Mouse (Mus musculus) lung, embryonic 16.5 days (tissue): Measurements from ENCODE around the gene Cstf1. TPM values are rescaled to one million over a fixed set of nuclear protein-coding genes. Genes with fewer than 3 reads are reported as not detected.
A peak's percentile ranks its signal among the peaks of the same experiment; 100 is the strongest.

Experiments used
- ATAC-seq: fragments of 200-750 bp; cut with Nextera tagmentation; 2 replicates; pipeline ENCODE4 v1.8.0; 2017; ENCODE audit warnings: low read depth, mild to moderate bottlenecking, moderate library complexity
- H3K27ac ChIP-seq: fragments of 300-500 bp; sonication (generic); 2 replicates; pipeline ENCODE4 v1.5.1; 2014; ENCODE audit warnings: mild to moderate bottlenecking, control low read depth, low read length
- H3K27me3 ChIP-seq: fragments of 300-500 bp; sonication (generic); 2 replicates; pipeline ENCODE4 v1.6.1; 2014; ENCODE audit warnings: low read depth, low read length, mixed read lengths; ENCODE audit not compliant: control insufficient read depth, insufficient read depth
- H3K36me3 ChIP-seq: fragments of 300-500 bp; sonication (generic); 2 replicates; pipeline ENCODE4 v1.6.1; 2014; ENCODE audit warnings: low read length; ENCODE audit not compliant: control insufficient read depth, insufficient read depth
- H3K4me1 ChIP-seq: fragments of 300-500 bp; sonication (generic); replicated peaks from 2 replicates; pipeline ENCODE4 v1.6.1; 2014; ENCODE audit warnings: low read length, mixed read lengths; ENCODE audit not compliant: control insufficient read depth, insufficient read depth
- H3K4me2 ChIP-seq: fragments of 300-500 bp; sonication (generic); 2 replicates; pipeline ENCODE4 v1.6.1; 2014; ENCODE audit warnings: low read depth, low read length, control low read depth
- H3K4me3 ChIP-seq: fragments of 300-500 bp; sonication (generic); 2 replicates; pipeline ENCODE4 v1.5.1; 2014; ENCODE audit warnings: mild to moderate bottlenecking, low read length, control low read depth
- H3K9ac ChIP-seq: fragments of 300-500 bp; sonication (generic); 2 replicates; pipeline ENCODE4 v1.6.1; 2014; ENCODE audit warnings: low read length, control low read depth
- H3K9me3 ChIP-seq: fragments of 300-500 bp; sonication (generic); 2 replicates; pipeline ENCODE4 v1.6.1; 2016; ENCODE audit warnings: low read length; ENCODE audit not compliant: control insufficient read depth
- WGBS: fragments of 180-500 bp; shearing (Covaris S2); extraction: QIAGEN DNeasy Blood & Tissue Kit; methylation state at CpG from one replicate; pipeline ENCODE4 v1.1.7; 2014; 5-methylcytosine and 5-hydroxymethylcytosine counted together
- polyA plus RNA-seq: library from polyadenylated mRNA; unstranded; fragments of >200 nt; fragmentation: Nextera tagmentation; extraction: Ambion mirVana; gene quantifications from 2 replicates; pipeline ENCODE4 v1.2.1, GENCODE M21; 2015

Cstf1 gene
- polyA plus RNA-seq, 1 experiment from 2014 or later = 37.5 TPM

DNA sequence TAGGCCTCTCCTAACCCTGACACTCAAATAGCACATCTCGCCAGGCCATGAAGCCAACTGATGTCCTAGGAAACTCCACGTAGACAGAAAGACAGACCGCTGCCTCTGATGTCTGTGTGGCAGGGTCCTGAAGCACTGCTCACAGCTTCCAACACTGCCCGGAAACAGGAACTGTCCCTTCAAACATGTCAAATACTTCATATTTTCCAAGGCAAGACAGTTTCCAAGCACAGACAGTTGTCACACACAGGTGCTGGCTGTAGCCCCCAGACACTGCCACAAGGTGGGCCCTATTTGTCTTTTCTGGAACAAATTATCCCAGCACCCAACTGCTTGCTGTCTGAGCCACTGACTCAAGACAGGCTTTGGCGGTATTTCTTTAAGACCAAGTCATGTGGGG lies 47.7 kb downstream of the Cstf1 start:
- Histone ChIP-seq H3K9ac (no peak overlapping the region), H3K4me2 (no peak overlapping the region), H3K36me3 (no peaks in the 10 kb centered on the region), H3K4me3 (no peak overlapping the region), H3K27ac (no peak overlapping the region), H3K9me3 (no peaks in the 10 kb centered on the region), H3K4me1 (peaks cover 4% of the 10 kb centered on the region; the same call in 1 of the 2 replicates), H3K27me3 (no peaks in the 10 kb centered on the region)
- WGBS = 69% methylated on average over 5 of the region's 5 CpGs
- ATAC-seq = no peak

- peak; percentile 93 for ATAC-seq
- peak overlapping the region; percentile 23 for H3K27ac ChIP-seq
- WGBS = 35% methylated on average over 1 of the region's 1 CpGs
Observed at GRCm38 (mm10) chr2:172430609-172431008, 60.1 kb downstream of the Cstf1 start.

More at GRCm38 (mm10) chr2:172430609-172431008, 60.1 kb downstream of the Cstf1 start:
- no peak overlapping the region for H3K4me2 ChIP-seq
- no peaks in the 10 kb centered on the region for H3K4me1 ChIP-seq
- no peak overlapping the region for H3K9ac ChIP-seq
- no peaks in the 10 kb centered on the region for H3K36me3 ChIP-seq
- no peaks in the 10 kb centered on the region for H3K9me3 ChIP-seq
- H3K4me3 ChIP-seq = no peak overlapping the region
- no peaks in the 10 kb centered on the region for H3K27me3 ChIP-seq

Other genes with a start within 250 kb of the Cstf1 start
- not detected in 2 replicates for gene Mc3r, start 122.2 kb upstream of the Cstf1 start, polyA plus RNA-seq
- 38.8 and 40.8 TPM in 2 replicates for gene Fam210b, start 25.1 kb upstream of the Cstf1 start, polyA plus RNA-seq
- 124 and 131 TPM in 2 replicates for gene Aurka, start 146 bp upstream of the Cstf1 start, polyA plus RNA-seq
- 9.0 and 11.8 TPM in 2 replicates for gene Cass4, start 23.1 kb downstream of the Cstf1 start, polyA plus RNA-seq
- 75.8 and 80.0 TPM in 2 replicates for gene Rtf2, start 69.9 kb downstream of the Cstf1 start, polyA plus RNA-seq
- gene Gcnt7, start 87.9 kb downstream of the Cstf1 start, polyA plus RNA-seq = 1.9 and 2.0 TPM in 2 replicates
- gene Fam209, start 101.8 kb downstream of the Cstf1 start, polyA plus RNA-seq = 0.30 and 0.54 TPM in 2 replicates
- gene Tfap2c, start 178.9 kb downstream of the Cstf1 start, polyA plus RNA-seq = 0.25 and 0.47 TPM in 2 replicates